Mouse (Mus musculus): ENCODE results near the gene Elmo3.

DNA sequence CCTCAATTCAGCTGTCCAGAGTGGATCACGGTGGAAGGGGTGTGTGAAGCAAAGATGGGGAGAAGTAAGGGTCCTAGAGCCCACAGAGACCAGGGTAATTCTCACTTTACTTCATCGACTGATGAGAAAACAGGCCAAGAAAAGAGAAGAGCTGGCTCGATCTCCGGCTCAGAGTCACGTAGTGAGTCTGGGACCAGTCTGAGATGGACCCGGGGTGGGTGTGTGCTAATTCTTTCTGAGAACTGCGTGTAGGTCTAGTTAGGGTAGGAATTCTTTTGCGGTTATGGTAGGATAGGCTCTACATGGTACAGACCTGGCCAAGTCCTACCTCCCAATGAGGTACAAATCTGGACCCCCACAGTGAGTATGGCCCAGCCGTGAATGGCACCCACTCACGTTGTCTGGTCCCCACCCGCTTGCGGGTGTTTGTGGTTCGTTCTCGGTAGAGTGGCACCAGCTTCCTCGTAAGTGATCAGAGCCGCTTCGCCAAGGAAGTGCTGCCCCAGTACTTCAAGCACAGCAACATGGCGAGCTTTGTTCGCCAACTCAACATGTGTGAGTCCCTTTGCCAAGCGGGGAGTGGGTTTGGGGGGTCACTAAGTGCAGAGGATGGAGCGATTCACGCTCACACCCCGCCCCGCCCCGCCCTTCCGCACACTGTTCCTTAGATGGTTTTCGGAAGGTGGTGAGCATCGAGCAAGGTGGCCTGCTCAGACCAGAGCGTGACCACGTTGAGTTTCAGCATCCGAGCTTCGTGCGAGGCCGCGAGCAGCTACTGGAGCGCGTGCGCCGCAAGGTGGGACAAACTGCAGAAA lies 35.1 kb upstream of the Elmo3 start:
- TF ChIP-seq POLR2A (IDR thresholded peaks at IDR 0.05; ENCODE audit: low read depth, low read length) (no peak), CTCF (conservative IDR thresholded peaks at IDR 0.05; ENCODE audit: insufficient read depth, insufficient read length, low read depth, low read length) (no peak)

All from kidney, adult 2 months (tissue).